Mouse (Mus musculus) frontal cortex, postnatal 36 days (tissue): ENCODE measurements around the gene Pdzd2.

Source experiments
- DNase-seq, 2 experiments: peaks; one replicate each; pipeline ENCODE4 v3.0.0; 2022; ENCODE audit warnings: low spot score in 2 of 2

Pdzd2 gene

GRCm38 (mm10) chr15:12354281-12354810, 385.4 kb downstream of the Pdzd2 start:
- no peak for DNase-seq

GRCm38 (mm10) chr15:12351470-12351869, 388.3 kb downstream of the Pdzd2 start:
- no peak for DNase-seq

- DNase-seq = no peak
These were observed 389.9 kb downstream of the Pdzd2 start for GRCm38 (mm10) chr15:12349840-12350239.

- no peak for DNase-seq
These were observed 390.8 kb downstream of the Pdzd2 start for GRCm38 (mm10) chr15:12348950-12349349.

- no peak for DNase-seq
These were observed 392.8 kb downstream of the Pdzd2 start for GRCm38 (mm10) chr15:12346916-12347315.

GRCm38 (mm10) chr15:12341401-12341758, 398.3 kb downstream of the Pdzd2 start:
- DNase-seq = no peak

GRCm38 (mm10) chr15:12340536-12341400, 399.0 kb downstream of the Pdzd2 start:
- DNase-seq = no peak

GRCm38 (mm10) chr15:12337779-12338137, 402.0 kb downstream of the Pdzd2 start:
- no peak for DNase-seq

GRCm38 (mm10) chr15:12337030-12337778, 402.5 kb downstream of the Pdzd2 start:
- DNase-seq = no peak

GRCm38 (mm10) chr15:12334381-12334780, 405.3 kb downstream of the Pdzd2 start:
- DNase-seq = no peak

GRCm38 (mm10) chr15:12331300-12331699, 408.4 kb downstream of the Pdzd2 start:
- no peak for DNase-seq

GRCm38 (mm10) chr15:12330892-12331291, 408.8 kb downstream of the Pdzd2 start:
- no peak for DNase-seq

- no peak for DNase-seq
These were observed 409.3 kb downstream of the Pdzd2 start for GRCm38 (mm10) chr15:12330389-12330788.

GRCm38 (mm10) chr15:12324326-12324725, 415.4 kb downstream of the Pdzd2 start:
- no peak for DNase-seq

- DNase-seq = no peak
These were observed 416.9 kb downstream of the Pdzd2 start for GRCm38 (mm10) chr15:12322676-12323402.

GRCm38 (mm10) chr15:12321788-12322621, 417.7 kb downstream of the Pdzd2 start, which contains the start of gene 1810049J17Rik:
Gene 1810049J17Rik, minus strand, starts transcription at chr15:12321899.
- DNase-seq = peak; percentile 30 to 31

GRCm38 (mm10) chr15:12321091-12321787, 418.5 kb downstream of the Pdzd2 start, which contains the start of gene Golph3:
Gene Golph3, plus strand, starts transcription at chr15:12321450.
- DNase-seq = peak; percentile 91 to 95

GRCm38 (mm10) chr15:12320441-12321090, 419.2 kb downstream of the Pdzd2 start:
- DNase-seq = no peak

- no peak for DNase-seq
These were observed 419.8 kb downstream of the Pdzd2 start for GRCm38 (mm10) chr15:12319889-12320288.

GRCm38 (mm10) chr15:12318451-12318850, 421.3 kb downstream of the Pdzd2 start:
- DNase-seq = no peak
